Mouse (Mus musculus): ENCODE data around the gene Lcmt2. TPM values are rescaled to one million over a fixed set of nuclear protein-coding genes. Genes with fewer than 3 reads are reported as not detected.
A peak's percentile ranks its signal among the peaks of the same experiment; 100 is the strongest.

Lcmt2 gene
- total and polyA plus RNA-seq, 3 experiments: 6.2 to 11.5 (median 10.8) TPM

DNA sequence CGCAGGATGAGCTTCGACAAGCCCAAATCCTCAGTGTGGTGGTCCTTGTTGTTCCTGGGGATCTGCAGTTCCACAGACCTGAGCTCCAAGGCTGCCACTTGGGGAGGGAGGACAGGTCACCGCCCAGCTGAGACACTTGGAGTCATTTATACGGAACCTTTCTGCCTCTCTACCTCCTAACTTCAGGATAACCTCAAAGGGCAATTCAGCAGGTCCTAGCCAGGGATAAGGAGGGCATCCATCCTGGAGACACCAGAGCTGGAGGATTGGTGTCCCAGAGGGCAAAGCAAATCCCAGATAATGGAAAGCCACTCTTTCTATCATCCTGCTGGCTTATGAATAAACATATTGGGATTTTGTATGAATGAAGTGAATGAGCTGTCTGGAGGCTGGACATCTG, 30.8 kb downstream of the Lcmt2 start, which contains the start of gene Tgm7:
Gene Tgm7 (minus strand): TSS at position 101 of the 400 bp plus-strand sequence.
- Histone ChIP-seq H3K9ac (ENCODE audit: low read depth, low read length) (no peak within 1 kb of the TSS), H3K36me3 (ENCODE audit: control insufficient read depth, insufficient read depth, low read length) (no peaks in the 10 kb centered on the region), H3K4me1 (ENCODE audit: control insufficient read depth, insufficient read depth, low read length) (no peaks in the 10 kb centered on the region; the same call in 1 of the 2 replicates), H3K79me2 (replicated peaks; ENCODE audit: control insufficient read depth, insufficient read depth, low read length) (no peaks in the 10 kb centered on the region), H3K27me3 (ENCODE audit: control insufficient read depth, insufficient read depth, low read length) (no peaks in the 10 kb centered on the region), H3K4me3 (no peak within 1 kb of the TSS), H3K27ac (no peak within 1 kb of the TSS)
- 87% methylated on average over 4 of the region's 4 CpGs for WGBS
- intact Hi-C loops (cut with DNase I): loop anchor here (10.0 kb wide), 1 partner anchor 635 kb away; no protein-coding TSS in a partner anchor
- no peak for DNase-seq
- no peak for TF ChIP-seq EP300 (IDR thresholded peaks at IDR 0.05; ENCODE audit: insufficient read depth, low read depth, low read length)
- TF ChIP-seq CTCF (IDR thresholded peaks at IDR 0.05): no peak
- no peak for TF ChIP-seq POLR2A (IDR thresholded peaks at IDR 0.05; ENCODE audit: insufficient read depth, low read depth, low read length)

DNA sequence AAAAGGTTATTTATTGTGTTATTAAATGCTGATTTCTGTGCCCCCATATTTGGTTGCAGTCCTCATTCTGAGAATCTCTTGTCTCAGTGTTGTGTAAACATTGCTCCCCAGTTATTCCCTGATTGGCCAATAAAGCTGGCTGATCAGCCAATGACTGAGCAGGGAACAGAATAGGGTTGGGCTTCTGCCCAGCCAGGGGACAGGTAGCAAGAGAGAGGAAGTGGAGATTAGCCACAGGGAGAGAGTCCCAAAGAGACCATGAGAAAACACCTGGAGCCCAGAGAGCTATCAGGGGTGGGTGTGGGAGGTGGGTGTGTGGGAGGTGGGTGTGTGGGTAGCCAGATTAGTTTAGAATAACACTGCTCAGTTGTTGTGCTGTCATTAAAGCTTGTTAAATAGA, 34.5 kb downstream of the Lcmt2 start:
- no peak overlapping the region for H3K9ac ChIP-seq (ENCODE audit: low read depth, low read length)
- H3K27ac ChIP-seq: no peak overlapping the region
- DNase-seq: no peak
- H3K36me3 ChIP-seq (ENCODE audit: control insufficient read depth, insufficient read depth, low read length): no peaks in the 10 kb centered on the region
- no peaks in the 10 kb centered on the region; the same call in 1 of the 2 replicates for H3K4me1 ChIP-seq (ENCODE audit: control insufficient read depth, insufficient read depth, low read length)
- H3K4me3 ChIP-seq: no peak overlapping the region
- no peaks in the 10 kb centered on the region for H3K79me2 ChIP-seq (replicated peaks; ENCODE audit: control insufficient read depth, insufficient read depth, low read length)
- H3K27me3 ChIP-seq (ENCODE audit: control insufficient read depth, insufficient read depth, low read length): no peaks in the 10 kb centered on the region
- intact Hi-C loops (cut with DNase I): loop anchor here (10.0 kb wide), 1 partner anchor 631 kb away; no protein-coding TSS in a partner anchor
- TF ChIP-seq CTCF (IDR thresholded peaks at IDR 0.05) (no peak), EP300 (IDR thresholded peaks at IDR 0.05; ENCODE audit: insufficient read depth, low read depth, low read length) (no peak), POLR2A (IDR thresholded peaks at IDR 0.05; ENCODE audit: insufficient read depth, low read depth, low read length) (no peak)

DNA sequence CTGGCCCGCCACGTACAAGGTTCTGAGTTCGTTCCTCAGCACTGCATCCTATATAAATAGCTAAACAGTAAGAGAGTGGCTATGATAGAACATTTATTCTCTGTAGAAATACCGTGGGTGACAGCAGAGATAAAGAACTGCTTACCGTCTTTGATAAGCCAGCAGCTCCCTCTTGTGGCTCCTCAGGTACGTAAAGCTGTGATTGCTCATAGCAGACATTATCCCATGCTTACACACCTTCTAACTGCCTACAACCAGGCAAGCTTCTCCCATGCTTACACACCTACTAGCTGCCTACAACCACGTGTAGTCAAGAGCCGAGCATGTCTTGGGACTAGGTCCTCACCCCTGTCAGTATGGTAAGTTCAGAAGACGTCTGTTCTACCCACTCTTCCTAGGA, 38.4 kb downstream of the Lcmt2 start:
- Histone ChIP-seq H3K9ac (ENCODE audit: low read depth, low read length) (no peak overlapping the region), H3K27me3 (ENCODE audit: control insufficient read depth, insufficient read depth, low read length) (no peaks in the 10 kb centered on the region), H3K4me3 (no peak overlapping the region), H3K4me1 (ENCODE audit: control insufficient read depth, insufficient read depth, low read length) (no peaks in the 10 kb centered on the region), H3K27ac (no peak overlapping the region), H3K79me2 (replicated peaks; ENCODE audit: control insufficient read depth, insufficient read depth, low read length) (no peaks in the 10 kb centered on the region), H3K36me3 (ENCODE audit: control insufficient read depth, insufficient read depth, low read length) (no peaks in the 10 kb centered on the region)
- TF ChIP-seq CTCF (IDR thresholded peaks at IDR 0.05) (peak; percentile 80), POLR2A (IDR thresholded peaks at IDR 0.05; ENCODE audit: insufficient read depth, low read depth, low read length) (no peak)
- peak; percentile 31 to 50 for DNase-seq
- intact Hi-C loops (cut with DNase I): loop anchor here (2.0 to 10.0 kb wide), 4 partner anchors 61 to 627 kb away; no protein-coding TSS in a partner anchor
- 15% methylated on average over 9 of the region's 9 CpGs for WGBS

DNA sequence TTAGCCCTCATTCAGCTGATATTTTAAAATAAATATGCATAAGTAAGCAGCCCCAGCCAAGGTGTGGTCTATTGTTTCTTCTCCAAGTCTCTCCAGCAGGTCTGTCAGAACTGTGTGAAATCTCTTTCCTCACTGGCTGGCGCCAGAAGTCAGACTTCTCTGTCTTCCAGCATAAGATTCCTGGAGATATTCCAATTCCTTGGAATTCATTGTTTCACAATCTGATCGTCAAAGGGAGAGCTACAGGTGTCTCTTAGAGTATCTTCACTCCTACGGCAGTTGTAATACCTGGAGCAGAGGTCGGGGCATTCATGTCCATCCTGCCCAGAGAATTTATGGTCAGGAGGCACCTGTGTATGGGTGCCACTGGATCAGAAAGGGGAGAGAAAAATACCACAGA, 50.7 kb downstream of the Lcmt2 start:
- intact Hi-C loops (cut with DNase I): no loop called here
- H3K4me1 ChIP-seq (ENCODE audit: control insufficient read depth, insufficient read depth, low read length): no peaks in the 10 kb centered on the region
- 59% methylated on average over 4 of the region's 4 CpGs for WGBS
- H3K9ac ChIP-seq (ENCODE audit: low read depth, low read length): no peak overlapping the region
- H3K36me3 ChIP-seq (ENCODE audit: control insufficient read depth, insufficient read depth, low read length): no peaks in the 10 kb centered on the region
- no peak for DNase-seq
- no peaks in the 10 kb centered on the region for H3K79me2 ChIP-seq (replicated peaks; ENCODE audit: control insufficient read depth, insufficient read depth, low read length)
- H3K4me3 ChIP-seq: no peak overlapping the region
- TF ChIP-seq EP300 (IDR thresholded peaks at IDR 0.05; ENCODE audit: insufficient read depth, low read depth, low read length) (no peak), CTCF (IDR thresholded peaks at IDR 0.05) (no peak), POLR2A (IDR thresholded peaks at IDR 0.05; ENCODE audit: insufficient read depth, low read depth, low read length) (no peak)
- no peaks in the 10 kb centered on the region for H3K27me3 ChIP-seq (ENCODE audit: control insufficient read depth, insufficient read depth, low read length)
- no peak overlapping the region for H3K27ac ChIP-seq

DNA sequence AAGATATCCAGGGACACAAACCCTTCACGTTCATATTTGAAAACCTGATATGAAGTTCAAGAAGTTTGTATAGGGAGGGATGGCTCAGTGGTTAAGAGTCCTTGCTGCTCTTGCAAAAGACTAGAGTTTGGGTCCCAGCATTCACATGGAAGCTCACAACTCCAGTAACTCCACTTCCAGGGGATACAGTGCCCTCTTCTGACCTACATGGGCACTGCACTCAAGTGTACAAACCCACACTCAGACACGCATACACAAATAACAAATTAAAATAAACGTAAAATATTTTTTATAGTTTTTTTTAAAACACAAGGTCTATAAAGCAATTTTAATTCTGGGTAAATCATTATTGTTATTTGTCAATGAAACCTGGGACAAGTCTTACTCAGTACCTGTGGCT, 51.9 kb downstream of the Lcmt2 start:
- Histone ChIP-seq H3K79me2 (replicated peaks; ENCODE audit: control insufficient read depth, insufficient read depth, low read length) (no peaks in the 10 kb centered on the region), H3K4me3 (no peak overlapping the region), H3K27ac (no peak overlapping the region), H3K4me1 (ENCODE audit: control insufficient read depth, insufficient read depth, low read length) (no peaks in the 10 kb centered on the region), H3K36me3 (ENCODE audit: control insufficient read depth, insufficient read depth, low read length) (no peaks in the 10 kb centered on the region), H3K9ac (ENCODE audit: low read depth, low read length) (no peak overlapping the region), H3K27me3 (ENCODE audit: control insufficient read depth, insufficient read depth, low read length) (no peaks in the 10 kb centered on the region)
- 87% methylated on average over 3 of the region's 3 CpGs for WGBS
- DNase-seq: no peak
- intact Hi-C loops (cut with DNase I): no loop called here
- TF ChIP-seq POLR2A (IDR thresholded peaks at IDR 0.05; ENCODE audit: insufficient read depth, low read depth, low read length): no peak
- TF ChIP-seq EP300 (IDR thresholded peaks at IDR 0.05; ENCODE audit: insufficient read depth, low read depth, low read length): no peak
- peak; percentile 27 for TF ChIP-seq CTCF (IDR thresholded peaks at IDR 0.05)

GRCm38 (mm10) chr2:121085480-121086185, 54.8 kb downstream of the Lcmt2 start, which contains the start of gene Tgm5:
Gene Tgm5, minus strand, starts transcription at chr2:121085841.
- TF ChIP-seq POLR2A (IDR thresholded peaks at IDR 0.05; ENCODE audit: insufficient read depth, low read depth, low read length): no peak
- no peak for TF ChIP-seq EP300 (IDR thresholded peaks at IDR 0.05; ENCODE audit: insufficient read depth, low read depth, low read length)
- H3K27me3 ChIP-seq (ENCODE audit: control insufficient read depth, insufficient read depth, low read length): no peaks in the 10 kb centered on the region
- H3K4me3 ChIP-seq: no peak within 1 kb of the TSS
- intact Hi-C loops (cut with DNase I): no loop called here
- no peak within 1 kb of the TSS for H3K27ac ChIP-seq
- no peaks in the 10 kb centered on the region for H3K4me1 ChIP-seq (ENCODE audit: control insufficient read depth, insufficient read depth, low read length)
- 23% methylated on average over 6 of the region's 6 CpGs for WGBS
- no peak within 1 kb of the TSS for H3K9ac ChIP-seq (ENCODE audit: low read depth, low read length)
- DNase-seq: no peak
- H3K36me3 ChIP-seq (ENCODE audit: control insufficient read depth, insufficient read depth, low read length): no peaks in the 10 kb centered on the region
- H3K79me2 ChIP-seq (replicated peaks; ENCODE audit: control insufficient read depth, insufficient read depth, low read length): no peaks in the 10 kb centered on the region

Measured in heart, adult 2 months (tissue).